Mouse (Mus musculus) embryonic fibroblast, embryonic 13.5 days (primary cell): Measurements from ENCODE around the gene Trpm3.

Source experiments
- CTCF ChIP-seq: IDR thresholded peaks from 2 replicates; pipeline ENCODE4 v1.5.1; 2011; ENCODE audit warnings: mild to moderate bottlenecking, control low read depth, low read length, moderate library complexity, borderline replicate concordance; ENCODE audit not compliant: insufficient read depth
- POLR2A ChIP-seq: IDR thresholded peaks from 2 replicates; pipeline ENCODE4 v1.6.1; 2011; ENCODE audit warnings: low read depth, mild to moderate bottlenecking, control low read depth, low read length, moderate library complexity

- TF ChIP-seq CTCF (no peak), POLR2A (no peak)
Observed at GRCm38 (mm10) chr19:22418239-22418638, 279.4 kb downstream of the Trpm3 start.
